Mouse (Mus musculus): ENCODE measurements at regions not wholly inside any gene's neighbourhood (a gene's known extent, or its start where the extent isn't known, plus 50 kb on each side); places are given as distances from the start of the nearest gene placed in this dataset.

- H3K4me3 ChIP-seq (ENCODE audit: low read depth, low read length) = no peak overlapping the region
- no peaks in the 10 kb centered on the region for H3K27me3 ChIP-seq (ENCODE audit: control insufficient read depth, insufficient read depth, low read length)
- H3K9ac ChIP-seq (replicated peaks; ENCODE audit: low read length) = no peak overlapping the region
- H3K9me3 ChIP-seq (replicated peaks; ENCODE audit: control insufficient read depth, low read length) = no peaks in the 10 kb centered on the region
- no peak overlapping the region for H3K27ac ChIP-seq (replicated peaks; ENCODE audit: low read depth, low read length)
- no peaks in the 10 kb centered on the region for H3K4me1 ChIP-seq (ENCODE audit: control insufficient read depth, insufficient read depth, low read length)
- no peak for ATAC-seq (replicated peaks; ENCODE audit: insufficient number of reproducible peaks, low FRiP score, low TSS enrichment, low read depth)
- no peak for DNase-seq (ENCODE audit: low spot score)
- no peak overlapping the region for H3K4me2 ChIP-seq (ENCODE audit: low read depth, low read length)
- H3K36me3 ChIP-seq (replicated peaks; ENCODE audit: control insufficient read depth, insufficient read depth, low read depth, low read length) = no peaks in the 10 kb centered on the region
Observed at GRCm38 (mm10) chr3:115655020-115655419, 59.9 kb downstream of the S1pr1 start.

- no peak for DNase-seq (ENCODE audit: low spot score)
- Histone ChIP-seq H3K9me3 (replicated peaks; ENCODE audit: control insufficient read depth, low read length) (no peaks in the 10 kb centered on the region), H3K9ac (replicated peaks; ENCODE audit: low read length) (no peak overlapping the region), H3K4me1 (ENCODE audit: control insufficient read depth, insufficient read depth, low read length) (no peaks in the 10 kb centered on the region), H3K4me3 (ENCODE audit: low read depth, low read length) (no peak overlapping the region), H3K27ac (replicated peaks; ENCODE audit: low read depth, low read length) (no peak overlapping the region), H3K4me2 (ENCODE audit: low read depth, low read length) (no peak overlapping the region), H3K27me3 (ENCODE audit: control insufficient read depth, insufficient read depth, low read length) (no peaks in the 10 kb centered on the region), H3K36me3 (replicated peaks; ENCODE audit: control insufficient read depth, insufficient read depth, low read depth, low read length) (no peaks in the 10 kb centered on the region)
- 82% methylated on average over 5 of the region's 5 CpGs for WGBS
- ATAC-seq (replicated peaks; ENCODE audit: insufficient number of reproducible peaks, low FRiP score, low TSS enrichment, low read depth) = no peak
Observed at GRCm38 (mm10) chr3:115652236-115652635, 62.6 kb downstream of the S1pr1 start.

- H3K4me2 ChIP-seq (ENCODE audit: low read depth, low read length) = no peak overlapping the region
- H3K4me3 ChIP-seq (ENCODE audit: low read depth, low read length) = no peak overlapping the region
- no peaks in the 10 kb centered on the region for H3K36me3 ChIP-seq (replicated peaks; ENCODE audit: control insufficient read depth, insufficient read depth, low read depth, low read length)
- no peak for DNase-seq (ENCODE audit: low spot score)
- ATAC-seq (replicated peaks; ENCODE audit: insufficient number of reproducible peaks, low FRiP score, low TSS enrichment, low read depth) = no peak
- H3K27ac ChIP-seq (replicated peaks; ENCODE audit: low read depth, low read length) = no peak overlapping the region
- H3K9me3 ChIP-seq (replicated peaks; ENCODE audit: control insufficient read depth, low read length) = no peaks in the 10 kb centered on the region
- 63% methylated on average over 3 of the region's 3 CpGs for WGBS
- H3K4me1 ChIP-seq (ENCODE audit: control insufficient read depth, insufficient read depth, low read length) = no peaks in the 10 kb centered on the region
- no peaks in the 10 kb centered on the region for H3K27me3 ChIP-seq (ENCODE audit: control insufficient read depth, insufficient read depth, low read length)
- H3K9ac ChIP-seq (replicated peaks; ENCODE audit: low read length) = no peak overlapping the region
Observed at GRCm38 (mm10) chr3:115649338-115650117, 65.3 kb downstream of the S1pr1 start.

- Histone ChIP-seq H3K27ac (replicated peaks; ENCODE audit: low read depth, low read length) (no peak overlapping the region), H3K4me3 (ENCODE audit: low read depth, low read length) (no peak overlapping the region), H3K4me1 (ENCODE audit: control insufficient read depth, insufficient read depth, low read length) (no peaks in the 10 kb centered on the region), H3K27me3 (ENCODE audit: control insufficient read depth, insufficient read depth, low read length) (no peaks in the 10 kb centered on the region), H3K36me3 (replicated peaks; ENCODE audit: control insufficient read depth, insufficient read depth, low read depth, low read length) (no peaks in the 10 kb centered on the region), H3K9me3 (replicated peaks; ENCODE audit: control insufficient read depth, low read length) (no peaks in the 10 kb centered on the region), H3K4me2 (ENCODE audit: low read depth, low read length) (no peak overlapping the region), H3K9ac (replicated peaks; ENCODE audit: low read length) (no peak overlapping the region)
- WGBS = 68% methylated on average over 7 of the region's 7 CpGs
- ATAC-seq (replicated peaks; ENCODE audit: insufficient number of reproducible peaks, low FRiP score, low TSS enrichment, low read depth) (no peak), DNase-seq (ENCODE audit: low spot score) (no peak)
Observed at GRCm38 (mm10) chr3:115646993-115647392, 67.9 kb downstream of the S1pr1 start.

GRCm38 (mm10) chr3:115644307-115644706, 70.6 kb downstream of the S1pr1 start:
- 68% methylated on average over 5 of the region's 5 CpGs for WGBS
- Histone ChIP-seq H3K27ac (replicated peaks; ENCODE audit: low read depth, low read length) (no peak overlapping the region), H3K4me1 (ENCODE audit: control insufficient read depth, insufficient read depth, low read length) (no peaks in the 10 kb centered on the region), H3K27me3 (ENCODE audit: control insufficient read depth, insufficient read depth, low read length) (no peaks in the 10 kb centered on the region), H3K9me3 (replicated peaks; ENCODE audit: control insufficient read depth, low read length) (no peaks in the 10 kb centered on the region), H3K36me3 (replicated peaks; ENCODE audit: control insufficient read depth, insufficient read depth, low read depth, low read length) (no peaks in the 10 kb centered on the region), H3K9ac (replicated peaks; ENCODE audit: low read length) (no peak overlapping the region), H3K4me2 (ENCODE audit: low read depth, low read length) (no peak overlapping the region), H3K4me3 (ENCODE audit: low read depth, low read length) (no peak overlapping the region)
- ATAC-seq (replicated peaks; ENCODE audit: insufficient number of reproducible peaks, low FRiP score, low TSS enrichment, low read depth) (no peak), DNase-seq (ENCODE audit: low spot score) (no peak)

GRCm38 (mm10) chr3:115642846-115643260, 72.0 kb downstream of the S1pr1 start:
- H3K4me3 ChIP-seq (ENCODE audit: low read depth, low read length) = peak overlapping the region; percentile 37
- H3K27me3 ChIP-seq (ENCODE audit: control insufficient read depth, insufficient read depth, low read length) = no peaks in the 10 kb centered on the region
- ATAC-seq (replicated peaks; ENCODE audit: insufficient number of reproducible peaks, low FRiP score, low TSS enrichment, low read depth) (no peak), DNase-seq (ENCODE audit: low spot score) (peak; percentile 84)
- no peaks in the 10 kb centered on the region for H3K9me3 ChIP-seq (replicated peaks; ENCODE audit: control insufficient read depth, low read length)
- H3K9ac ChIP-seq (replicated peaks; ENCODE audit: low read length) = peak overlapping the region; percentile 54; the same call in 1 of the 2 replicates
- WGBS = 7% methylated on average over 11 of the region's 11 CpGs
- peak overlapping the region; percentile 46 for H3K4me2 ChIP-seq (ENCODE audit: low read depth, low read length)
- H3K4me1 ChIP-seq (ENCODE audit: control insufficient read depth, insufficient read depth, low read length) = no peaks in the 10 kb centered on the region
- H3K27ac ChIP-seq (replicated peaks; ENCODE audit: low read depth, low read length) = no peak overlapping the region
- no peaks in the 10 kb centered on the region for H3K36me3 ChIP-seq (replicated peaks; ENCODE audit: control insufficient read depth, insufficient read depth, low read depth, low read length)

GRCm38 (mm10) chr3:115642001-115642845, 72.6 kb downstream of the S1pr1 start:
- no peak overlapping the region; the same call in 1 of the 2 replicates for H3K27ac ChIP-seq (replicated peaks; ENCODE audit: low read depth, low read length)
- H3K9me3 ChIP-seq (replicated peaks; ENCODE audit: control insufficient read depth, low read length) = no peaks in the 10 kb centered on the region
- H3K9ac ChIP-seq (replicated peaks; ENCODE audit: low read length) = peak overlapping the region; percentile 54
- H3K4me2 ChIP-seq (ENCODE audit: low read depth, low read length) = peak overlapping the region; percentile 46
- peak; percentile 55 for DNase-seq (ENCODE audit: low spot score)
- H3K4me1 ChIP-seq (ENCODE audit: control insufficient read depth, insufficient read depth, low read length) = no peaks in the 10 kb centered on the region
- peak; percentile 63 for ATAC-seq (replicated peaks; ENCODE audit: insufficient number of reproducible peaks, low FRiP score, low TSS enrichment, low read depth)
- 4% methylated on average over 26 of the region's 26 CpGs for WGBS
- no peaks in the 10 kb centered on the region for H3K27me3 ChIP-seq (ENCODE audit: control insufficient read depth, insufficient read depth, low read length)
- no peaks in the 10 kb centered on the region for H3K36me3 ChIP-seq (replicated peaks; ENCODE audit: control insufficient read depth, insufficient read depth, low read depth, low read length)
- H3K4me3 ChIP-seq (ENCODE audit: low read depth, low read length) = peak overlapping the region; percentile 37

GRCm38 (mm10) chr3:115641411-115641810, 73.5 kb downstream of the S1pr1 start:
- ATAC-seq (replicated peaks; ENCODE audit: insufficient number of reproducible peaks, low FRiP score, low TSS enrichment, low read depth) (peak; percentile 31; the same call in 1 of the 2 replicates), DNase-seq (ENCODE audit: low spot score) (no peak)
- no peak overlapping the region for H3K9ac ChIP-seq (replicated peaks; ENCODE audit: low read length)
- H3K36me3 ChIP-seq (replicated peaks; ENCODE audit: control insufficient read depth, insufficient read depth, low read depth, low read length) = no peaks in the 10 kb centered on the region
- H3K27ac ChIP-seq (replicated peaks; ENCODE audit: low read depth, low read length) = no peak overlapping the region
- H3K9me3 ChIP-seq (replicated peaks; ENCODE audit: control insufficient read depth, low read length) = no peaks in the 10 kb centered on the region
- no peak overlapping the region for H3K4me3 ChIP-seq (ENCODE audit: low read depth, low read length)
- no peaks in the 10 kb centered on the region for H3K4me1 ChIP-seq (ENCODE audit: control insufficient read depth, insufficient read depth, low read length)
- H3K4me2 ChIP-seq (ENCODE audit: low read depth, low read length) = no peak overlapping the region
- WGBS = 42% methylated on average over 6 of the region's 6 CpGs
- H3K27me3 ChIP-seq (ENCODE audit: control insufficient read depth, insufficient read depth, low read length) = no peaks in the 10 kb centered on the region
